8 mouse cellular contexts compared by ENCODE assay signal in genomic region chr11:96823880-96824782, GRCm38 (mm10). TPM values are rescaled to one million over a fixed set of nuclear protein-coding genes. Genes with fewer than 3 reads are reported as not detected.
DNase-seq lines count a peak whose midpoint lies in the region; ATAC-seq and TF ChIP-seq lines count a peak whose summit lies in the region.

No protein-coding gene starts in this region.

- peak; percentile 74 for ATAC-seq in heart, embryonic 16.5 days (replicated peaks; ENCODE audit: extremely low read depth, insufficient read depth, low FRiP score)
- peak; percentile 87 for ATAC-seq in liver, embryonic 13.5 days (ENCODE audit: low read depth)
- peak; percentile 92 for ATAC-seq in stomach, embryonic 14.5 days (ENCODE audit: insufficient number of reproducible peaks, insufficient read depth, low FRiP score, low read depth)

- peak overlapping the region; percentile 67 to 79 (median 74) for H3K4me3 ChIP-seq in CH12.LX (replicated peaks in 1 of 3; ENCODE audit: low read depth in 2 of 3, low read length in 2 of 3, poor library complexity in 1 of 3)
- peak overlapping the region; percentile 66 for H3K4me3 ChIP-seq in forebrain, embryonic 10.5 days
- peak overlapping the region; percentile 44 for H3K4me3 ChIP-seq in heart, embryonic 16.5 days (ENCODE audit: low read length)
- H3K4me3 ChIP-seq in liver, embryonic 13.5 days (replicated peaks), result peak overlapping the region; percentile 56
- H3K4me3 ChIP-seq in stomach, embryonic 14.5 days (ENCODE audit: low read depth, low read length), result peak overlapping the region; percentile 34

- H3K9ac ChIP-seq in CH12.LX (ENCODE audit: insufficient read depth, low read depth), result peak overlapping the region; percentile 95
- H3K9ac ChIP-seq in heart, embryonic 16.5 days (ENCODE audit: low read length), result peak overlapping the region; percentile 72
- H3K9ac ChIP-seq in liver, embryonic 13.5 days, result peak overlapping the region; percentile 63
- H3K9ac ChIP-seq in stomach, embryonic 14.5 days (replicated peaks; ENCODE audit: low read depth, low read length), result peak overlapping the region; percentile 31

- no peak; the same call in 1 of the 2 replicates for TF ChIP-seq EP300 in CH12.LX (IDR thresholded peaks at IDR 0.05; ENCODE audit: low read length)

- peaks cover 29 to 69% of the 10 kb centered on the region in 2 experiments for H3K4me1 ChIP-seq in CH12.LX (ENCODE audit: control insufficient read depth in 1 of 2, insufficient read depth in 2 of 2)
- H3K4me1 ChIP-seq in forebrain, embryonic 10.5 days, result peaks cover 69% of the 10 kb centered on the region
- H3K4me1 ChIP-seq in heart, embryonic 16.5 days (ENCODE audit: control insufficient read depth, insufficient read depth, low read length), result peaks cover 52% of the 10 kb centered on the region
- H3K4me1 ChIP-seq in liver, embryonic 13.5 days (replicated peaks), result peaks cover 74% of the 10 kb centered on the region
- H3K4me1 ChIP-seq in stomach, embryonic 14.5 days (ENCODE audit: control insufficient read depth, insufficient read depth, low read length), result peaks cover 57% of the 10 kb centered on the region

- no peak for TF ChIP-seq RAD21 in CH12.LX (IDR thresholded peaks at IDR 0.05; ENCODE audit: low read depth, low read length)

- H3K27ac ChIP-seq in CH12.LX (ENCODE audit: insufficient read depth, low read depth), result peak overlapping the region; percentile 99
- peak overlapping the region; percentile 88 for H3K27ac ChIP-seq in forebrain, embryonic 10.5 days
- H3K27ac ChIP-seq in heart, embryonic 16.5 days (ENCODE audit: low read length), result peak overlapping the region; percentile 95
- H3K27ac ChIP-seq in liver, embryonic 13.5 days, result peak overlapping the region; percentile 64
- peak overlapping the region; percentile 81 for H3K27ac ChIP-seq in stomach, embryonic 14.5 days (ENCODE audit: low read length)

- TF ChIP-seq POLR2A in CH12.LX (IDR thresholded peaks at IDR 0.05; ENCODE audit: low read depth, low read length), result no peak; the same call in 1 of the 2 replicates

- H3K9me3 ChIP-seq in CH12.LX (replicated peaks; ENCODE audit: low read length), result no peaks in the 10 kb centered on the region
- H3K9me3 ChIP-seq in forebrain, embryonic 10.5 days, result no peaks in the 10 kb centered on the region
- H3K9me3 ChIP-seq in heart, embryonic 16.5 days (replicated peaks; ENCODE audit: control insufficient read depth, low read length), result no peaks in the 10 kb centered on the region
- H3K9me3 ChIP-seq in liver, embryonic 13.5 days (replicated peaks), result no peaks in the 10 kb centered on the region
- no peaks in the 10 kb centered on the region for H3K9me3 ChIP-seq in stomach, embryonic 14.5 days (ENCODE audit: control insufficient read depth, low read depth, low read length)

- DNase-seq in CH12.LX (ENCODE audit: extremely low read depth), result peak; percentile 99
- DNase-seq in c-Kit-positive CD71-negative TER-119-negative erythroid progenitor cells, embryonic 14.5 days (ENCODE audit: low read depth), result peak; percentile 77
- peak; percentile 94 for DNase-seq in forebrain, embryonic 10.5 days (ENCODE audit: extremely low spot score, low spot score)
- peak; percentile 92 to 97 for DNase-seq in kidney, postnatal 25 days
- DNase-seq in liver, embryonic 13.5 days, result peak; percentile 73
- DNase-seq in natural killer cell, adult 2 months (ENCODE audit: low spot score in 2 of 2), result peak; percentile 75 to 82

- WGBS in forebrain, embryonic 10.5 days, result 2% methylated on average over 25 of the region's 26 CpGs
- WGBS in heart, embryonic 16.5 days, result 1% methylated on average over 26 of the region's 26 CpGs
- whole genome bisulfite sequencing in liver, embryonic 13.5 days (ENCODE audit: insufficient replicate concordance), result 6% methylated on average over 25 of the region's 26 CpGs
- WGBS in stomach, embryonic 14.5 days, result 1% methylated on average over 26 of the region's 26 CpGs

- in situ Hi-C loops in CH12.LX (cut with MboI; ENCODE audit: low pct_ligation_motif_present, low pct_unique_long_range_greater_than_20kb, low sequenced_read_pairs), result no loop called here

- peaks cover 46 to 63% of the 10 kb centered on the region in 2 experiments for H3K36me3 ChIP-seq in CH12.LX (replicated peaks in 1 of 2; ENCODE audit: control insufficient read depth in 1 of 2, insufficient read depth in 1 of 2, low read length in 1 of 2)
- peaks cover 79% of the 10 kb centered on the region for H3K36me3 ChIP-seq in forebrain, embryonic 10.5 days (replicated peaks)
- H3K36me3 ChIP-seq in heart, embryonic 16.5 days (ENCODE audit: control insufficient read depth, insufficient read depth), result peaks cover 38% of the 10 kb centered on the region
- peaks cover 72% of the 10 kb centered on the region for H3K36me3 ChIP-seq in liver, embryonic 13.5 days
- peaks cover 42% of the 10 kb centered on the region for H3K36me3 ChIP-seq in stomach, embryonic 14.5 days (ENCODE audit: control insufficient read depth, insufficient read depth, low read length)

- no peak for TF ChIP-seq CTCF in CH12.LX (conservative IDR thresholded peaks at IDR 0.05 in 1 of 2, IDR thresholded peaks at IDR 0.05 in 1 of 2; ENCODE audit: low read depth in 2 of 2, low read length in 2 of 2)

- H3K27me3 ChIP-seq in CH12.LX (replicated peaks), result no peaks in the 10 kb centered on the region
- H3K27me3 ChIP-seq in forebrain, embryonic 10.5 days (ENCODE audit: poor library complexity, severe bottlenecking), result no peaks in the 10 kb centered on the region
- no peaks in the 10 kb centered on the region for H3K27me3 ChIP-seq in heart, embryonic 16.5 days (ENCODE audit: control insufficient read depth, insufficient read depth, low read length)
- H3K27me3 ChIP-seq in liver, embryonic 13.5 days, result no peaks in the 10 kb centered on the region
- no peaks in the 10 kb centered on the region for H3K27me3 ChIP-seq in stomach, embryonic 14.5 days (ENCODE audit: control insufficient read depth, insufficient read depth, low read length)

- peak overlapping the region; percentile 91 for H3K4me2 ChIP-seq in CH12.LX (ENCODE audit: insufficient read depth, low read depth, poor library complexity, severe bottlenecking)
- H3K4me2 ChIP-seq in heart, embryonic 16.5 days (ENCODE audit: low read depth, low read length), result peak overlapping the region; percentile 78
- H3K4me2 ChIP-seq in liver, embryonic 13.5 days, result peak overlapping the region; percentile 79
- H3K4me2 ChIP-seq in stomach, embryonic 14.5 days (replicated peaks; ENCODE audit: low read depth, low read length), result peak overlapping the region; percentile 75

- dilution Hi-C loops in CH12.LX (cut with MboI; ENCODE audit: extremely low pct_ligation_motif_present, extremely low pct_unique_long_range_greater_than_20kb, low sequenced_read_pairs), result no loop called here

- peaks cover 84% of the 10 kb centered on the region for H3K79me2 ChIP-seq in CH12.LX (replicated peaks; ENCODE audit: control insufficient read depth, extremely low read depth, insufficient read depth, poor library complexity, severe bottlenecking)

TF ChIP-seq in CH12.LX, 34 proteins besides CTCF, POLR2A, EP300 and RAD21 (continues in another document):
- TF ChIP-seq SMC3 (IDR thresholded peaks at IDR 0.05; ENCODE audit: low read depth, low read length) (no peak), MAX (IDR thresholded peaks at IDR 0.05; ENCODE audit: low read length) (no peak), RCOR1 (conservative IDR thresholded peaks at IDR 0.05; ENCODE audit: low read depth, low read length) (no peak), POLR2AphosphoS2 (IDR thresholded peaks at IDR 0.05; ENCODE audit: low read depth, low read length) (no peak), ZKSCAN1 (IDR thresholded peaks at IDR 0.05; ENCODE audit: borderline replicate concordance, low read depth, low read length) (no peak), UBTF (IDR thresholded peaks at IDR 0.05; ENCODE audit: low read depth, low read length) (peak; percentile 74; the same call in 1 of the 2 replicates), JUND (conservative IDR thresholded peaks at IDR 0.05; ENCODE audit: low read depth, low read length) (no peak)

RNA-seq across cellular contexts. Expression of gene Nfe2l1, which starts 5.6 kb away (rescaled TPM):
- total RNA-seq in CH12.LX (2012; rRNA removed) (113 and 169 TPM in 2 replicates), CH12.LX (2014; rRNA removed) (61.1 and 77.7 TPM in 2 replicates)
- 145 and 182 TPM in 2 replicates for polyA plus RNA-seq in CH12.LX (2012; ENCODE audit: insufficient read length, low read depth)
- polyA plus RNA-seq in forebrain, embryonic 10.5 days (2016; fragmentation: Nextera tagmentation; extraction: Ambion mirVana), result 64.7 and 66.0 TPM in 2 replicates
- polyA plus RNA-seq in heart, embryonic 16.5 days (2015; fragmentation: Nextera tagmentation; extraction: Ambion mirVana), result 81.3 and 90.1 TPM in 2 replicates
- polyA plus RNA-seq in liver, embryonic 13.5 days (2015; fragmentation: Nextera tagmentation; extraction: Ambion mirVana), result 19.2 and 20.2 TPM in 2 replicates
- 30.4 and 36.4 TPM in 2 replicates for polyA plus RNA-seq in stomach, embryonic 14.5 days (2014; fragmentation: Nextera tagmentation; extraction: Ambion mirVana)

RNA-seq across cellular contexts. Expression of gene Copz2, which starts 25.5 kb away (rescaled TPM):
- total RNA-seq in CH12.LX (2012; rRNA removed), result 1.3 and 4.1 TPM in 2 replicates
- total RNA-seq in CH12.LX (2014; rRNA removed), result 0.28 and 0.35 TPM in 2 replicates
- 0.87 and 0.99 TPM in 2 replicates for polyA plus RNA-seq in CH12.LX (2012; ENCODE audit: insufficient read length, low read depth)
- 25.1 and 25.6 TPM in 2 replicates for polyA plus RNA-seq in forebrain, embryonic 10.5 days (2016; fragmentation: Nextera tagmentation; extraction: Ambion mirVana)
- polyA plus RNA-seq in heart, embryonic 16.5 days (2015; fragmentation: Nextera tagmentation; extraction: Ambion mirVana), result 118 and 129 TPM in 2 replicates
- polyA plus RNA-seq in liver, embryonic 13.5 days (2015; fragmentation: Nextera tagmentation; extraction: Ambion mirVana), result 19.7 and 20.0 TPM in 2 replicates
- 136 and 141 TPM in 2 replicates for polyA plus RNA-seq in stomach, embryonic 14.5 days (2014; fragmentation: Nextera tagmentation; extraction: Ambion mirVana)

RNA-seq across cellular contexts. Expression of gene Cbx1, which starts 35.2 kb away (rescaled TPM):
- 144 and 163 TPM in 2 replicates for total RNA-seq in CH12.LX (2012; rRNA removed)
- total RNA-seq in CH12.LX (2014; rRNA removed), result 115 and 138 TPM in 2 replicates
- 223 and 251 TPM in 2 replicates for polyA plus RNA-seq in CH12.LX (2012; ENCODE audit: insufficient read length, low read depth)
- 188 and 202 TPM in 2 replicates for polyA plus RNA-seq in forebrain, embryonic 10.5 days (2016; fragmentation: Nextera tagmentation; extraction: Ambion mirVana)
- 45.3 and 49.9 TPM in 2 replicates for polyA plus RNA-seq in heart, embryonic 16.5 days (2015; fragmentation: Nextera tagmentation; extraction: Ambion mirVana)
- polyA plus RNA-seq in liver, embryonic 13.5 days (2015; fragmentation: Nextera tagmentation; extraction: Ambion mirVana), result 47.5 and 51.9 TPM in 2 replicates
- polyA plus RNA-seq in stomach, embryonic 14.5 days (2014; fragmentation: Nextera tagmentation; extraction: Ambion mirVana), result 100 and 105 TPM in 2 replicates

RNA-seq across cellular contexts. Expression of gene Snx11, which starts 46.8 kb away (rescaled TPM):
- total RNA-seq in CH12.LX (2012; rRNA removed), result 153 and 173 TPM in 2 replicates
- total RNA-seq in CH12.LX (2014; rRNA removed), result 244 and 246 TPM in 2 replicates
- polyA plus RNA-seq in CH12.LX (2012; ENCODE audit: insufficient read length, low read depth), result 208 and 217 TPM in 2 replicates
- 25.7 and 27.5 TPM in 2 replicates for polyA plus RNA-seq in forebrain, embryonic 10.5 days (2016; fragmentation: Nextera tagmentation; extraction: Ambion mirVana)
- polyA plus RNA-seq in heart, embryonic 16.5 days (2015; fragmentation: Nextera tagmentation; extraction: Ambion mirVana), result 11.9 and 14.0 TPM in 2 replicates
- 9.7 and 10.6 TPM in 2 replicates for polyA plus RNA-seq in liver, embryonic 13.5 days (2015; fragmentation: Nextera tagmentation; extraction: Ambion mirVana)
- 8.3 and 9.6 TPM in 2 replicates for polyA plus RNA-seq in stomach, embryonic 14.5 days (2014; fragmentation: Nextera tagmentation; extraction: Ambion mirVana)

Comparison
In these comparisons a context has a peak if more than half of its experiments do, and no peak if none do; other contexts are left out.
1. Peak in every context shown above with its lines: DNase-seq, ATAC-seq, H3K4me3 ChIP-seq and H3K27ac ChIP-seq.
2. H3K9ac ChIP-seq: peak in every context shown above with its lines; median percentile 95 in CH12.LX; 72 in heart, embryonic 16.5 days; 63 in liver, embryonic 13.5 days; 31 in stomach, embryonic 14.5 days.
3. RNA of gene Copz2, which starts 25.5 kb away (polyA plus RNA-seq): 136 to 141 TPM in stomach, embryonic 14.5 days, 118 to 129 TPM in heart, embryonic 16.5 days, 25.1 to 25.6 TPM in forebrain, embryonic 10.5 days and 19.7 to 20.0 TPM in liver, embryonic 13.5 days; 0.87 to 0.99 TPM in CH12.LX; every median in the first group is over 10 times any median in the second.